Mouse (Mus musculus): ENCODE measurements at regions not wholly inside any gene's neighbourhood (a gene's known extent, or its start where the extent isn't known, plus 50 kb on each side); places are given as distances from the start of the nearest gene placed in this dataset.

DNA sequence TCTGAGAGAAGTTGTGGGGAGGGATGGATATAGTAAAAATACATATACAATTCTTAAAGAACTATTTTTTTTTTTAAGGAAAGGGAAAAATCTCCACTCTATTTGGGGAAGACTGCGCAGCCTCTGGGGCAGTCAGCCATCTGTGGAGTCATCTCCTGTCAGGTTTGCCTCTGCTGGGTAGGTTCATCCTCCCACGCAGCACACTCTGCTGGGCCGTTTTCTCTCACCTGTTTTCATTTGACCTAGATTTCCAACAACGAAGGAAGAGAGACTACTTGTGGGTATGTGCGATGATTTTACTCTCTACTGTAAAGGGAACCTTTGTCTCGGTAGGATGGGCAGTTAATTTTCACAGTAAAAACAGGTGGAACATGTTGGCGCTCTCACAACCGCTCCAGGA lies 119.9 kb upstream of the Tmem150c start:
- TF ChIP-seq MAFK (IDR thresholded peaks at IDR 0.05; ENCODE audit: insufficient read depth, low read depth, low read length) (no peak), HCFC1 (IDR thresholded peaks at IDR 0.05; ENCODE audit: borderline replicate concordance, insufficient read depth, low read length) (no peak), CHD2 (IDR thresholded peaks at IDR 0.05; ENCODE audit: low read depth, low read length) (no peak), ZNF384 (IDR thresholded peaks at IDR 0.05; ENCODE audit: low read depth, low read length) (no peak), ZC3H11A (IDR thresholded peaks at IDR 0.05; ENCODE audit: borderline replicate concordance, low read depth, low read length) (no peak)

Measured in ES-E14 (cell line).